Mouse (Mus musculus) embryonic facial prominence, embryonic 12.5 days (tissue): Measurements from ENCODE around the gene Zfp2. TPM values are rescaled to one million over a fixed set of nuclear protein-coding genes. Genes with fewer than 3 reads are reported as not detected.

ENCODE experiments used
- ATAC-seq: fragments of 200-750 bp; cut with Nextera tagmentation; 2 replicates; pipeline ENCODE4 v1.8.0; 2017; ENCODE audit not compliant: insufficient number of reproducible peaks, insufficient read depth, low FRiP score, low TSS enrichment
- H3K27ac ChIP-seq: fragments of 300-500 bp; sonication (generic); 2 replicates; pipeline ENCODE4 v1.5.1; 2016; ENCODE audit warnings: mild to moderate bottlenecking
- H3K27me3 ChIP-seq: fragments of 300-500 bp; sonication (generic); 2 replicates; pipeline ENCODE4 v1.6.1; 2016; ENCODE audit warnings: mild to moderate bottlenecking, moderate library complexity
- H3K36me3 ChIP-seq: fragments of 300-500 bp; sonication (generic); 2 replicates; pipeline ENCODE4 v1.6.1; 2016; ENCODE audit warnings: mild to moderate bottlenecking
- H3K4me1 ChIP-seq: fragments of 300-500 bp; sonication (generic); 2 replicates; pipeline ENCODE4 v1.6.1; 2016
- H3K4me2 ChIP-seq: fragments of 300-500 bp; sonication (generic); replicated peaks from 2 replicates; pipeline ENCODE4 v1.6.1; 2016; ENCODE audit warnings: mild to moderate bottlenecking, moderate library complexity
- H3K4me3 ChIP-seq: fragments of 300-500 bp; sonication (generic); 2 replicates; pipeline ENCODE4 v1.5.1; 2016; ENCODE audit warnings: mild to moderate bottlenecking
- H3K9ac ChIP-seq: fragments of 300-500 bp; sonication (generic); 2 replicates; pipeline ENCODE4 v1.6.1; 2016; ENCODE audit warnings: mild to moderate bottlenecking, moderate library complexity
- H3K9me3 ChIP-seq: fragments of 300-500 bp; sonication (generic); 2 replicates; pipeline ENCODE4 v1.6.1; 2016; ENCODE audit warnings: mild to moderate bottlenecking, moderate library complexity
- WGBS: fragments of 180-500 bp; shearing (Covaris S2); methylation state at CpG from one replicate; pipeline ENCODE4 v1.1.7; 2016; 5-methylcytosine and 5-hydroxymethylcytosine counted together
- polyA plus RNA-seq: library from polyadenylated mRNA; unstranded; fragments of >200 nt; fragmentation: Nextera tagmentation; extraction: Ambion mirVana; gene quantifications from 2 replicates; pipeline ENCODE4 v1.2.1, GENCODE M21; 2016

Gene Zfp2
- polyA plus RNA-seq, 1 experiment from 2014 or later, result 19.9 TPM

GRCm38 (mm10) chr11:50850989-50851601 is 64.9 kb downstream of the Zfp2 start:
- under 1% methylated on average over 68 of the region's 72 CpGs for WGBS
- H3K36me3 ChIP-seq, result no peaks in the 10 kb centered on the region
- ATAC-seq, result no peak
- peak overlapping the region; percentile 39 for H3K9ac ChIP-seq
- no peak overlapping the region for H3K27ac ChIP-seq
- 0 out of 2 replicates have a peak, but pooled peaks cover 3% of the 10 kb centered on the region for H3K9me3 ChIP-seq
- H3K4me2 ChIP-seq, result peak overlapping the region; percentile 88
- peaks cover 72% of the 10 kb centered on the region for H3K27me3 ChIP-seq
- peaks cover 19% of the 10 kb centered on the region for H3K4me1 ChIP-seq
- H3K4me3 ChIP-seq, result peak overlapping the region; percentile 47

- peaks cover 68% of the 10 kb centered on the region for H3K27me3 ChIP-seq
- H3K4me1 ChIP-seq, result peaks cover 19% of the 10 kb centered on the region
- no peak for ATAC-seq
- peak within 1 kb of the TSS; percentile 39 for H3K9ac ChIP-seq
- no peaks in the 10 kb centered on the region for H3K36me3 ChIP-seq
- H3K9me3 ChIP-seq, result 0 out of 2 replicates have a peak, but pooled peaks cover 3% of the 10 kb centered on the region
- WGBS, result 4% methylated on average over 11 of the region's 11 CpGs
- H3K27ac ChIP-seq, result no peak within 1 kb of the TSS
- H3K4me3 ChIP-seq, result peak within 1 kb of the TSS; percentile 47
- peak within 1 kb of the TSS; percentile 88 for H3K4me2 ChIP-seq
These were observed 65.7 kb downstream of the Zfp2 start, which contains the start of gene Grm6 for GRCm38 (mm10) chr11:50850177-50850735. Gene Grm6 (plus strand): TSS chr11:50850685.

GRCm38 (mm10) chr11:50849310-50849709 is 66.7 kb downstream of the Zfp2 start:
- H3K9me3 ChIP-seq, result 0 out of 2 replicates have a peak, but pooled peaks cover 3% of the 10 kb centered on the region
- no peak overlapping the region for H3K9ac ChIP-seq
- no peak for ATAC-seq
- H3K36me3 ChIP-seq, result no peaks in the 10 kb centered on the region
- H3K27ac ChIP-seq, result no peak overlapping the region
- peaks cover 68% of the 10 kb centered on the region for H3K27me3 ChIP-seq
- WGBS, result 4% methylated on average over 10 of the region's 10 CpGs
- no peak overlapping the region for H3K4me2 ChIP-seq
- H3K4me1 ChIP-seq, result peaks cover 19% of the 10 kb centered on the region
- no peak overlapping the region for H3K4me3 ChIP-seq

Other genes with a start within 250 kb of the Zfp2 start
- 53.7 and 54.5 TPM in 2 replicates for gene Zfp354c, start 88.4 kb downstream of the Zfp2 start, polyA plus RNA-seq
- 0.77 and 1.1 TPM in 2 replicates for gene Zfp879, start 74.6 kb downstream of the Zfp2 start, polyA plus RNA-seq
- gene Grm6, start 65.5 kb downstream of the Zfp2 start, polyA plus RNA-seq, result not detected in 2 replicates
- 13.7 and 15.5 TPM in 2 replicates for gene Zfp454, start 28.5 kb downstream of the Zfp2 start, polyA plus RNA-seq
- 1.6 and 1.8 TPM in 2 replicates for gene Zfp354b, start 15.5 kb upstream of the Zfp2 start, polyA plus RNA-seq
- gene 4933414I15Rik, start 27.6 kb upstream of the Zfp2 start, polyA plus RNA-seq, result not detected in 2 replicates
- gene Prop1, start 37.6 kb upstream of the Zfp2 start, polyA plus RNA-seq, result 1.0 TPM in 1 of 2 replicates, not detected in the other
- gene Olfr1378, start 50.4 kb upstream of the Zfp2 start, polyA plus RNA-seq, result not detected in 2 replicates
- gene Olfr1377, start 65.8 kb upstream of the Zfp2 start, polyA plus RNA-seq, result not detected in 2 replicates
- not detected in 2 replicates for gene Olfr51, start 87.4 kb upstream of the Zfp2 start, polyA plus RNA-seq
- not detected in 2 replicates for gene Olfr54, start 98.1 kb upstream of the Zfp2 start, polyA plus RNA-seq
- gene Olfr1375, start 131.9 kb upstream of the Zfp2 start, polyA plus RNA-seq, result not detected in 2 replicates
- 9.2 and 10.6 TPM in 2 replicates for gene Zfp354a, start 143.1 kb upstream of the Zfp2 start, polyA plus RNA-seq